Mouse (Mus musculus) gastrocnemius, postnatal 4 days (tissue): ENCODE measurements around the gene Cd44. TPM values are rescaled to one million over a fixed set of nuclear protein-coding genes. Genes with fewer than 3 reads are reported as not detected.

Experiments used
- DNase-seq, 2 experiments: peaks; one replicate each; pipeline ENCODE4 v3.0.0; 2021 to 2022; ENCODE audit warnings: low spot score in 2 of 2, mixed read lengths in 2 of 2
- total RNA-seq, 2 experiments: library from RNA; stranded (reverse); gene quantifications; 2 replicates each; pipeline ENCODE4 v1.2.3; 2021

Cd44 gene
- total RNA-seq, 2 experiments from 2014 or later, result 79.5 to 80.3 TPM

DNA sequence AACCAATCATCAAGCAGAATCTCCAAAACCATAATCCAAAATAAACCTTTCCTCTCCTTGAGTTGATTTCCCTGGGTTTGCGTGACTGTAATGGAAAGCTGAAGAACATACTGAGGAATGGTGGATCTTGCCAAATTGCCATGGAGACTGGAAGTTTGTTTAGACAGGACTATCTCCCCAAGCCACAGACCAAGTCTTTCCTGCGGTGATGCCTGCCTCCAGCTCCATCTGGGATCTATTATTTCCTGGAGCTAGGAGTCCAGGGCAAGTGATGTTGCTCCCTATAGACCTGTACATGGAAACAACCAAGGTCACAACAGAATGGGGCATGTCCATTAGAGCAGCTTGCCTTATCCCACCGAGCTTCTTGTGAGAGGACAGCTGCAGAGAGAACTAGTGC, 15.1 kb upstream of the Cd44 start:
- peak in 1 of 2 experiments; percentile 35 for DNase-seq

DNA sequence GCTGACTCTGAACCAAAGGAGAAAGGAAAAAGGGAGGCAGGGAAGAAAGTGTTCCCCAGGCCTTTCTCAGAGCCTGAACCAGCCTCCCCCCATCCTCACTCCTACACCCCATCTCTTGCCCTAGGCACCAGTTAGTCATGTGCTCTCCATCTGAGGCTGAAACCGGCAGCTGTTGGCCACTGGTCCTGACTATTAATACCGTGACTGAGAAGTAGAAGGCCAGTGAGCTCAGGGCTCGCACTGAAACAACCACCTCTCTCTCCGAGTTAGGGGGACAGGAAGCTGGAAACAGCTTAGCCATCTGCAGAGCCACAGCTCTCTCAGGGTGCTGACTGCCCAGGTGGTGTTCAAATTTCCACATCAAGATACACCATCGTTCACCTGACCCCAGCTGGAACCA, 13.2 kb upstream of the Cd44 start:
- DNase-seq, result no peak

DNA sequence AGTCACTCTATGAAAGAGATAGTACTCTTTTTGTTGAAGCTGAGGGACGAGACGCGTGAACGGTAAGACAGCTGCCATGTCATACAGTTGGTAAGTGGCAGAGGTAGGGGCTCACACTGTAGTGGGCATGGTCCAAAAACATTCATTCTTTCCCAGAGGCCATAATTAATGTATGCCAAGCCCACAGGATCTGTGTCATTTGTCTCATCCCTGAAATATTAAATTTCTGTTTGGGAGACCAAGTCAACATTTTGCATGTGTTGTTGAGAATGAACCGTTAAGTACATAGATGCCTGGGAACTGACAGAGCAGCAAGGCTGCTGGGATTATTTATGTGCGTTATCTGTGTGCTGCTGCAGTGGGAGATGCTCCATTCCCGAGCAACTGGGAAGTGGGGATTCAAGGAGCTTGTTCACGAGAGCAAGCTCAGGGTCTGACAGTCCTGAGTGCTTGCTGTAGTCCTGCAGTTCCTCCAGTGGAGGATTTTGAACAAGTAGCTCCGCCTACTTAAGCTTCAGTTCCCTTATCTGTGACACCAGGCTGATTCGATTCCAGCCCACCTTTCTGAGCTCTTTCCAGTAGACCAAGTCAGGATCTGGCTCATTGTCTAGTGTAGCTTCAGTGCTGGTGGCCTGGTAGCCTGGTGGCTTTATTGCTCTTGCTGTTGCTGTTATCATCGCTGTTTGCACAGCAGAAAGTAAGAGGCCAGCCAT, 12.5 kb upstream of the Cd44 start:
- no peak for DNase-seq

DNA sequence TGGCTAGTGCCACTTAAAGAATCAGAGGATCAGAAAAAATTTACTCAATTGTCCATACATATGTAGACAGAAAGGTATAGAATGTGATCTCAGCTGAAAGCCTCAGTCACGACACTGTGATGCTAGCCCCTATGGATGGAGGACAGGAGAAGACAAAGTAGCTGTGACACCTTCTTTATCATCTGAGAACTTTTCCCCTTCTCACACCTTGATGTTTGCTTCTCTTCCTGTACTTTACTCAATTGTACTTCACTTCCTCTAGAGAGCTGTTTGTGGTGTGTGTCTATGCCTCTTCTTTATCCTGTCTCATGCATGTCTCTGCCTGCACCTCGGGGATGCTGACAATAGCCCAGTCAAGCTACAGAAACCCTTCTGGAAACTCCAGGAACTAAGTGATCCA, 11.5 kb upstream of the Cd44 start:
- DNase-seq, result no peak

DNA sequence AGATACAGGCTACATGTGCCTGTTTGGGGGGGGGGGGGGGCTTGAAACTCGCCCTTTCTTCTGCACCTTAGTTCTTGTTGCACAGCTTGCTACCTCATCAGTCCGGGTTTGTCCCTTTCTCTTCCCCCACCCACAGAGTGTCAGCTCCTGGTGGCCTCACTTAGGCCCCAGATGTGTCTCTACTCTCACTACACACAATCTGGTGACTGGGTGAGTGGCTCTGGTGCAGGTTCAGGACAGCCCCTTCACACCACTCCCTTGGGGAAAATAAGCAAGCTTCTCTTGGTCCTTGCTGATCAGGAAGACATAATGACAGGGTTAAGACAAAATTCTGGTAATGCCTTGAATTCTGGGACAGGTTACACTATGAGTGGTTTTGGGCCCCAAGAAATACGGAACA, 11.0 kb upstream of the Cd44 start:
- no peak for DNase-seq

DNA sequence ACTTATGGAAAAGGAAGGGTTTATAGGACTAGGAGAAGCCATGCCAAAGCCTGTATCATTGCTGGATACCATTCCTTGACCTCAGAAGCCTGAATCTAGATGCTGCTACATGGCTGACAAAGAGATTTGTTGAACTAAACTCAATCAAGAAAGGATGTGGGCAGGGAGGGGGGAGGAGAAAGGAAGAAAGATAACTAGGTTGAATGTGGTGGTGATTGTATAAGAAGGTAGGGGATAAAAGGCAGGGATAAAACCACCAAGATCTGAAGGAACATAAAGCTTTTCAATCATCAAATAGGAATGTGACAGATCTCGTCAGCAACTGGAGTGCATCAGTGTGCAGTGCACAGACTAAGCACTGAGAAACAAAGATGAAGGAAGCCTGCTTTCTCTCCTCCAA, 7.9 kb upstream of the Cd44 start:
- no peak for DNase-seq

DNA sequence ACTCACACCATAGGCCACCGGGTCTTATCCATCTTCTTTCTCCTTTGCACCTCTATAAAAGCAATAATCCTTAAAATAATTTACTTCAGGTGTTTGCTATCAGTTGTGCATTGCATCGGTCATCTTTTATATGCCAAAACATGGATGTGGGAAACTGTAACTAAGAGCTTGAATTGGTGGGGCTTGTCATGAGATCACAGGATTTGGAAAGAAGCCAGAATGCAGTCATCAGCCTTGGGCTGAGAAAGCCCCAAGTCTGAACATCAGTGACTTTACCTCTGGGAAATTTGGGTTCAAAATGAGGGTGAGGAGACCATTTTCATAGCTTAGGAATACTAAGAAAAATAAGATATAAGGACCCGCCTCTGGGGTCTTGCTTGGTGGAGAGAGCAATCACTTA, 4.1 kb upstream of the Cd44 start:
- DNase-seq, result no peak

DNA sequence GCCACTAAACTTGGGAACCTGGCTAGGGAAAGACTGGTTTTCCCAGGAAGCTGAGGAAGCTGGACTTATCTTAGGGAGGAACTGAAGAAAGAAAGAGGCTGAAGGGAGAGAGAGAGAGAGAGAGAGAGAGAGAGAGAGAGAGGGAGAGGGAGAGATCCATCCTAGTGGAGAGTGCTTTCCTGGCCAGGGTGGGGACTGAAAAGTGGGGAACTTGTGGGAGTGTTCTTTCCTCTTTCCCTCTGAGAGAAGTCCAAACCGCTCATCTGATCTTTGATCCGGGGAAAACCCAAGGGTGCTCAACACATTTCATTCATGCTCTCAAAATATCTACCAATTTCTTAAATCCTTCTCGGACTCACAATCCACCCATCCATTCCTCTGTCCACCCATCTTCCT, 361 bp upstream of the Cd44 start:
- no peak for DNase-seq

DNA sequence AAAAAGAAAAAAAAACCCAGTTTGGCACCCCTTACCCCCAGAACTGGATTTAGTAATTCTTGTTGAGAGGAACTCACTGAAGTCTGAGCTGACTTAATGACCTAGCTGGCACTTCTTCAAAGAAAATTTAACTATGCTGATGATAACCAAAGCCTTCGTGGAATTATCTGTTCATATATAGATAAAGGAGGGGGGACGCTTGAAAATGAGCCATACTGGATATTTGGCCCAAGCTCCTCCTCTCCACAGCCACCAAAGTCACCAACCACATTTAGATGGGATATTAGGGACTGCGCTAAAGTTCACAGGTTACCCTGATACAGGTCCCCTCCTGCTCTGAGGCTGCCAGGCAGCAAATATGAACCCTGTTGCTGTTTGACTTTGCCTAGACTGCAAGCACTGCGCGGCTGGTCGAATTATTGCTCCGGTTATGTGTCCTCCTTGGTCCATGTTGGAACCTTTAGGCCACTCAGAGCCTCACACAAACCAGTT, 1.2 kb downstream of the Cd44 start:
- no peak for DNase-seq

DNA sequence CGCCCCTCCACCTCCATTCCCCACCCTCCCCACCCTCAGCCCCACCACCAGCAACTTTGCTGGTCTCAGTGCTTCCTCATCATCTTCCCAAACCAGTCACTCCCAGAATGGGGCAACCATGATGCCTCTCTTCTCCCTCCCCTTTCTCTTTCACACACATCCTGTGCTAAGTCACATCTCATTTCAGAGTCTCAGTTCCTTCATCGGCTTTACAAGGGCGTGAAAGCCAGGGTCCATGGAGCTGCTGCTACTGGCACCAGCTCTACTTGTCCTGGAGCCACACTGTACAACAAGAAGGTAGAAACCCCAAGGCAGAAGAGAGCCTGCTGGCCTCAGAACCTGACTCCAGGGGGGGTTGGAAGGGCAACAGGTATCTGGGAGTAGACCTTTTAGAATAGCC, 2.2 kb downstream of the Cd44 start:
- no peak for DNase-seq

DNA sequence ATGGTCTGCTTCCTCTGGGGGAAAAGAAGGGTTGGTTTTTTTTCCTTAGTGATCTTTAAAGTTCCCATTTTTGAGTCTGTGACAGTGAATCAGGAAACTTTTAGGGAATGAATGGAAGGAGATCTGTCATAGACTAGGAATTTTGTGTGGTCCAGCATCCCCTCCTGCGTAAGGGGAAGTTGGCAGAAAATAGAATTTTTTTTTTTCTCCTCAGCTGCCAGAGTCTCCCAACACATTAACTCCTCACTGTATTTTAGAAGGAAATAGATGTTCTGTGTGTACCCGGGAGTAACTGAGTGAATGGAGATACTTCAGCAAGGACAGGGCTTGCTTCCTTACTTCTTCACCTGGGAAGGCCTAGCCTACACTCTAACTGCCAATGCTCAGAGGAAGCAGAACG, 2.9 kb downstream of the Cd44 start:
- no peak for DNase-seq

DNA sequence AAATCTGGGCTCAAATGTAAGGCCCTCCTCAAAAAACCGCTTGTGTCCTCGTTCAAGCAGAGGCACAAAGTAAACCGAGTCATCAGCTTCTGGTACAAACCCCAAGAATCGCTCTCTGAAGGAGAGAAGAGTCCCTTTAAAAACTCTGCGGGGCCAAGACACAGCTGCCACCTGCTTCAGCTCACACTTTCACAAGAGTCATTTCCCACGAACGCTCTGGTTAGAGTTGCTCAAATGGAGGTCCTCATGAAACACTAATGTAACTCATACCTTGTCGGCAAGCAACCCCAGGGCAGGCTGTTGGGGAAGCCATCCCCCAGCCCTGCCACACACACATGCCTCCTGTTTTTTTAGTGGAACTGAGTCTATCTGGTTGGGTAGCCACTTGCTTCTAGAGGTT, 5.3 kb downstream of the Cd44 start:
- DNase-seq, result no peak

DNA sequence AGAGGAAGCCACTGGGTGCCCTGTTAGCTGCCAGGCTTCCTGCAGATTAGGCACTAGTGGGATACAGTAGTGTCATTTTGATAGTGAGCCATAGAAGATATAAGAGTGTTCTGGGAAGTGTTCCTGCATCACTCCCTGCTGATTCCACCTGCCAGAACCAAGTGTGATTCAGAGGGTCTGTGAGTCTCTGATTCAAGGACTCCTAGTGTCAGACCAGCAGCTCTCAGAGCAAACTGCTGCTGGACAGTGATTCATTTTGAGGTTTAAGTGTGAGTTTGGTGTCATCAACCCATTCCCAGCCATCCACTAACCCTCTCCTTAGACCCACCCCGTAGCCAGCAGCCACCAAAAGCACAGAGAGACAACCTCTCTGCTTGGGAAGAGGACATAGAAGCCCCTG, 6.3 kb downstream of the Cd44 start:
- DNase-seq, result no peak

DNA sequence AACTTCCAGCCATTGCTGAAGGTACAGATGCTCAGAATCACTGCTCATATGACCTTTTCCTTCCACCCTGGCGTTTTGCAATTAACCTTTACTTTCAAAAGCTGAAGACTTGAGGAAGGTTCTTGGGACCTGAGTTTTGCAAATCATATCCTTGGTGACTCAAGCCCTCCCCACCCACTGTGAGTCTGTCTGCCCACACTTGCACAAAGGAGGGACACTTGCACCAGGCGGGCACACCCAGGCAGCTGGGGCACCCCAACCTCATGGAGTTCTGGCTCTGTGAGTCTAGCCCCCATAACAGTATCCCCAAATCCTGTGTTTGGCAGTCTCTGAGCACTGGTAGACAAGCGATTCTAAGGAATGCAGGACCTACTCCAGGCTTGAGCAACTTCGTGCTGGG, 6.7 kb downstream of the Cd44 start:
- no peak for DNase-seq

DNA sequence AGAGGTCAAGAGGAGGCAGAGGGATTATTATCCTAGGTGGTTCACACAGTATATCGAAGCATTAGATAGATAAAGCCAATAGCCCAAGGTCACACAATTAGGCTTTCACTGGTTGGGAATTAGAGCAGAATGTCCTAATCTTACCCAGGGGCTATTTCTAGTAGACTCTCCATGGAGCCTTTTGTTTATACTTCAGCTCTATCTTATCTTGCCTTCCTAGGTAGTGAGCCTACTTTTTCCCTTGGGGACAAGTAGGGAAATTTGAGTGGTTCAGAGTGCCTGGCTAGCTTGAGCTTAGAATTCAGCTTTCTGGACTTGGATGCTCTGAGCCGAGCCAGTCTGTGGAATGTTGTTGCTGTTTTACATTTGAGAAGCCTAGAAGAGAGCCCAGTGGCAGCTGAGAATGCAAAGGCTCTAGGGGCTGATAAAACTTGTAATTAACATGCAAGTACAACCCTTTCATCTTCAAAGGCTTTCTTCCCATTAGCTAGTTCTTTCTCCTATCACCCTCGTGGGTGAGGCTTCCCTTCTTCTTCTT, 12.7 kb downstream of the Cd44 start:
- DNase-seq, result no peak

DNA sequence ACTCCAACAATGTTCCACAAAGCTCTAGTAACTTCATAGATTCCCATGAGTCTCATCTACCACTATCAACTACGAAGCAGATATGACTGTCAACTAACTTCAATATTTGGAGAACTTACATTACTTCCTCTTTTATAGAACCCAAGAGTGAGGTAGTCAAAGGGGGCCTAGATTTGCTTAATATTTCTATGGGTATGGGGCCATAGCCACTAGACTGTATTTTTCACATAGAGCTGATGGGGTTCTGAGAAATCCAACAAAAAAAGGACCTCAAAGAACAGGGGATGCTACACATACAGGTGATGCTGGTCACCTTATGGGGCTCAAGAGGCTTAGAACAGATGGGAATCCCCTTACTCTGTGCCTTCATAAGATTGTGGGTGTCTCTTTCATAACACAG, 14.3 kb downstream of the Cd44 start:
- no peak for DNase-seq

DNA sequence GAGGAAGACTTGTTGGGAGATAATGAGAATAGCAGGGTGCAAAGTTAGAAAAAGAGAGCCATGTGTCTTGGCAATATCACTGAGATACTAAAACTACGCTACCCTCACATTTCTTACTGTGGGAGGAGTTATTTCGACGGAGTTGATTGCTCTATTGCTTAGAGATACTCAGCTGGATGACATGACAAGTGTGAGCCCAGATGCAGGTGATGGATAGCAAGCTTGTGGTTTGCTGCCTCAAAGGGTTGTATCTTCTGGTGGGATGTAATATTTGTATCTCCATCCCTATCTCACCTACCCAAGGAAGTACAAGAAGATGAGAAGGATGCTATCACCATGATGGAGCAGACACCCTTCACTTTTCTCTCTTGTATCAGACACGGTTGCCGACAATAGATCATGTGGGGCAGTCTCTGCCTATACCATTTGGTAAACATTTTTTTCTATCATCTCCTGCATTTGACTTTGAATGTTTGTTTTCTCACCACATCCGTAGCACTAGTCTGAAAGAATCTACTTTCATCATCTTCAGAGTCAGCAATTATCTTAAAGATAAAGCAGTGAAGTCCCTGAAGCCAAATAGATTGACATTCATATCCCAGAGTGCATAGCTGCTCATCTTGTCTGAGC, 15.0 kb downstream of the Cd44 start:
- no peak for DNase-seq

DNA sequence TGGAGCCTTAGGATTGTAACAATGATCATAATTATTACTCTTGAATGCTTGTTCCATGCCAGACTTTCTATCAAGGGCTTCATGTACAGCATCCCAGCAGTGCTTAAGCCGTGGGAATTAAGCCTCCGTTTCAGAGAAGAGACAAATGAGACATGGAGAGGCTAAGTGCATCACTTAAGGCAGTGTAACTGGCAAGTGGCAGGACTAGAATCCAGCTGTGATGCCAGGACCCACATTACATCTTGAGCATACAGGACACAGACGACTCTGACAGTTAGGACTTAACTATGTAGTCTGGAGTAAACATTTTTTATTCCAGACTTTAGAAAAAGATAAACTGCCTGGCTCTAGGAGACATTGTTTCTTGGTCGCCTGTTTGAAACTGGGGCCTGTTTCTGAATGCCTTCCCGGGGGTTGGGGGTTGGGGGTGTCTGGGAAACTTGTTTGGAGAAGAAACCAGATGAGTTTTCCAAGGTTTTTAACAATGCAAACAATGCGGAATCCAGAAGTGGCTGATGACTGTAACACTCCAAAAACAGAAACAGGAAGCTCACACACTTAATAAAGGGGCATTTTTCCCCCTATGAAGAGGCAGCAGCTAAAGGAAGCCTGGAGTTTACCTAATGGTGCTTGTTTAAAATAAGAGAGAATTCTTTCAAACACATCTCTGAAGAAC, 18.7 kb downstream of the Cd44 start:
- DNase-seq, result peak in 1 of 2 experiments; percentile 48

DNA sequence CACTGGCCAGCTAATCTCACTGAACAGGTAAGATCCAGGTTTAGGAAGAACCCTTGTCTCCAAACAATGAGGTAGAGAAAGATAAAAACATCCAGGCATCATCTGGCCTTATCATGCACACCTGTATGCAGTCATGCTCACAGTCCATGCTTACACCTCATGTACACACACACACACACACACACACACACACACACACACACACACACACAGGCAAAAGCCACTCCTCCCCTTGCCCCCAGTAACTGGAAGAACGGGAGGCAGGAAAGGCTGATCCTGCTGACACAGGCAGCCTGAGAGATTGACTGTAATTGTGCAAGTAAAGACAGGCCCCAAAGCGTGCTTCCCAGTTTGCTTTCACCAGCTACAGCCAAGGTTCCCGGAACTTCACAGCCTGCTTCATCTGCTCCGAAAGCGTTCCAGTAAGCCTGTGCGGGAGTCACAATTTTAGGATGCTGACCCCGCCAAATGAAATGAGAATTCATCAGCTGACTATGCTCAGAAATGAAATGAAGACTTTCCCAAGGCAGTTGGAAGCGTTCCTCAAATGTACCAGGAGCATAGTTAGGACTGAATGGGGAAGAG, 19.4 kb downstream of the Cd44 start:
- peak in 1 of 2 experiments; percentile 32 for DNase-seq

DNA sequence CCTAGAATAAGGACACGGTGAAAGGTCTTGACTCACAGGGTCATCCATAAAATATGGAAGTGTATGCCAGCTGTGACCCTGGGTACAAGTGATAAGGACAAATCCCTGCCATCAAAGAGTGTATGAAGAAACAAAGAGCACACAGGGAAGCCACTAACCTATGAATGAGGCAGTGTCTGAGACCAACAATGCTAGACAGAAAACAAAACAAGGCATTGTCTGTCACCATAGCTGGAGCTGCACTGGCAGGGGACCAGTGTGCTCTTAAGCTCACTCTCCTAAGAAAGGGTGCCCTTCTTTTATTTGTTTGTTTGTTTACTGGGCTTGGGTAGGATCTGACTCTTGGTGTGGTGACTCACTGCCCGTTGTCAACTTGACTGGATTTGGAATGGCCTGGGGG, 23.0 kb downstream of the Cd44 start:
- no peak for DNase-seq

DNA sequence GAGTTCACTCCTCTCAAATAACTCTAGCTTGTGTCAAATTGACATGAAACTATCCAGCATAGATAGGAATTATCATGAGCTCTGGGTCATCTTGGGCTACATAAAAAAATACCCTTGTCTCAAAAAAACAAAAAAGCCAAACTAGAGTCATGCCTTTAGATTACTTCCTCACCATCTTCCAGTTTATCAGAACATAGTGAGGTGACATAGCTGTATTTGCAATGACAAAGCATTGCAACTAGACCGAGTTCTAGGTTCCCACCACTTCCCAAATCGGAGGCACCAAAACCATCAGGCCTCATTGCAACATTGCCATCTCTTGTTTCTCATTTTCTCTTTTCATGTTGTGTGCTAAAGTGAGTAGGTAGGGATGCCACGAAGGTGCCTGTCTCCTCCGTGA, 24.0 kb downstream of the Cd44 start:
- DNase-seq, result no peak

DNA sequence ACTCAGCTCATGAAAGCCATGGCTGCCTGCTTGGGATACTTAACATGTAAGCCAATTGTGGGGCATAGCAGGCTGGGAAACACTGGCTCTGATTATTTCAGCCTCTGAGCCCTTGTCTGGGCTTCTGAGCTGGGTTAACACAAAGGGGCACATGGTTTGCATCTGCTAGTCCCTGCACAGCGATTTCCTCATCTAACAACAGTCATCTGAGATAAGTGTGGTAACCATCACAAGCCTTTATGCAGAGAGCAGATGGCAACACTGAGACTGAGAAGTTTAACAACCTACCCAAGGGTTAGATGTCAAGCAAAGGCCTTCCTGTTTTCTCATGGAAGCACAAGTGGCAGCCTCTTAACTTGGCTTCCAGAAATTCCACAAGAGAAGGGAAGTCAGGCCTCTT, 25.3 kb downstream of the Cd44 start:
- DNase-seq, result no peak
